ENCODE assay signal across 9 mouse cellular contexts in the genomic region with DNA sequence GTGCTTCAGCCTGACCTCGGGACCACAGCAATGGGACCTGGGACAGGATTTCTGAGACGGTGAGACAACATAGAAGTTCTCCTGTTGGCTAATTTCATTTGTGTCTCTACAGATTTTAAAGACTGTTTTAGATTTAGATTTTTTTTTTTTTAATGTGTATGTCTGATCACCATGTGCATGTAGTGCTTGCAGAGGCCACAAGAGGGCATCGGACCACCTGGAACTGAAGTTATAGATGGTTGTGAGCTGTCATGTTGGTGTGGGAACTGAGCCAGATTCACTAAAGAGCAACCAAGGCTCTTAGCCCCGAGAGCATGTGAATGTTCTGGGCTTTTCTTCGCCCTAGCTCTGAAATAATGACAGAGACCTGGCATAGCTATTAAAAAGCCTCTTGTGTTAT. TPM values are rescaled to one million over a fixed set of nuclear protein-coding genes. Genes with fewer than 3 reads are reported as not detected.
DNase-seq lines count a peak whose midpoint lies in the region; ATAC-seq and TF ChIP-seq lines count a peak whose summit lies in the region.
"Had no signal": no experiment of that assay in that cellular context is flagged by ENCODE, and none has a peak within 500 bp of the region (broad histone marks: within the 10 kb centered on the region; RNA-seq: fewer than 3 reads in every experiment).

No protein-coding gene starts in this region.

- ATAC-seq in limb, embryonic 14.5 days (ENCODE audit: low FRiP score, low read depth), result no peak

- H3K9me3 ChIP-seq in limb, embryonic 14.5 days (ENCODE audit: control insufficient read depth, low read length), result no peaks in the 10 kb centered on the region
- H3K9me3 ChIP-seq: embryonic facial prominence, embryonic 12.5 days had no signal

- no peak overlapping the region for H3K4me3 ChIP-seq in heart, adult 2 months
- no peak overlapping the region for H3K4me3 ChIP-seq in limb, embryonic 14.5 days (replicated peaks; ENCODE audit: low read length)
- H3K4me3 ChIP-seq: embryonic facial prominence, embryonic 12.5 days had no signal

- H3K79me2 ChIP-seq in heart, adult 2 months (replicated peaks; ENCODE audit: control insufficient read depth, insufficient read depth, low read length), result no peaks in the 10 kb centered on the region

- no peak for TF ChIP-seq POLR2A in heart, adult 2 months (IDR thresholded peaks at IDR 0.05; ENCODE audit: insufficient read depth, low read depth, low read length)
- no peak for TF ChIP-seq POLR2A in limb, embryonic 14.5 days (IDR thresholded peaks at IDR 0.05; ENCODE audit: borderline replicate concordance, extremely low read depth, insufficient read depth, insufficient read length)

- no peaks in the 10 kb centered on the region for H3K4me1 ChIP-seq in heart, adult 2 months (ENCODE audit: control insufficient read depth, insufficient read depth, low read length)
- H3K4me1 ChIP-seq in limb, embryonic 14.5 days (ENCODE audit: control insufficient read depth, insufficient read depth, low read length), result no peaks in the 10 kb centered on the region
- H3K4me1 ChIP-seq: embryonic facial prominence, embryonic 12.5 days had no signal

- peak; percentile 55 to 66 for DNase-seq in heart, adult 2 months
- DNase-seq in heart, adult 8-10 months (ENCODE audit: low spot score), result no peak
- peak; percentile 60 for DNase-seq in right cerebral cortex, postnatal 4 days
- DNase-seq in right cerebral cortex, adult 2 months (ENCODE audit: low spot score in 2 of 2), result no peak
- DNase-seq in brain, adult 2 months (ENCODE audit: low read depth, low spot score), result peak; percentile 65
- DNase-seq in limb, embryonic 14.5 days (ENCODE audit: low spot score), result peak; percentile 43
- DNase-seq in spleen, postnatal 14 days (ENCODE audit: low spot score in 2 of 2), result peak; percentile 50 to 68
- DNase-seq in Muller cell, postnatal 12 days (ENCODE audit: inconsistent ontology term), result no peak

- intact Hi-C loops in heart, adult 2 months (cut with DNase I), result loop anchor here (1.0 to 10.0 kb wide), 3 partner anchors 39 to 414 kb away; no protein-coding TSS in a partner anchor

- no peak for TF ChIP-seq EP300 in heart, adult 2 months (IDR thresholded peaks at IDR 0.05; ENCODE audit: insufficient read depth, low read depth, low read length)

- H3K36me3 ChIP-seq in heart, adult 2 months (ENCODE audit: control insufficient read depth, insufficient read depth, low read length), result no peaks in the 10 kb centered on the region
- no peaks in the 10 kb centered on the region for H3K36me3 ChIP-seq in limb, embryonic 14.5 days (ENCODE audit: control insufficient read depth, insufficient read depth, low read length)
- H3K36me3 ChIP-seq: embryonic facial prominence, embryonic 12.5 days had no signal

- 54% methylated on average over 5 of the region's 5 CpGs for WGBS in heart, adult 2 months
- WGBS in limb, embryonic 14.5 days, result 53% methylated on average over 5 of the region's 5 CpGs

- no peak overlapping the region for H3K27ac ChIP-seq in heart, adult 2 months
- no peak overlapping the region for H3K27ac ChIP-seq in limb, embryonic 14.5 days (replicated peaks; ENCODE audit: low read depth, low read length)
- H3K27ac ChIP-seq: embryonic facial prominence, embryonic 12.5 days had no signal

- peak; percentile 77 for TF ChIP-seq CTCF in heart, adult 2 months (IDR thresholded peaks at IDR 0.05)

- H3K27me3 ChIP-seq in heart, adult 2 months (ENCODE audit: control insufficient read depth, insufficient read depth, low read length), result no peaks in the 10 kb centered on the region
- H3K27me3 ChIP-seq in limb, embryonic 14.5 days (ENCODE audit: control insufficient read depth, insufficient read depth, low read length), result no peaks in the 10 kb centered on the region
- H3K27me3 ChIP-seq: embryonic facial prominence, embryonic 12.5 days had no signal

- H3K4me2 ChIP-seq in limb, embryonic 14.5 days (replicated peaks; ENCODE audit: low read depth, low read length, severe bottlenecking), result no peak overlapping the region
- H3K4me2 ChIP-seq: embryonic facial prominence, embryonic 12.5 days had no signal

- no peak overlapping the region for H3K9ac ChIP-seq in heart, adult 2 months (ENCODE audit: low read depth, low read length)
- no peak overlapping the region for H3K9ac ChIP-seq in limb, embryonic 14.5 days (ENCODE audit: low read depth, low read length, severe bottlenecking)
- H3K9ac ChIP-seq: embryonic facial prominence, embryonic 12.5 days had no signal

RNA-seq across cellular contexts. Expression of a gene that starts 8.1 kb away (rescaled TPM):
- 100 to 1,000 TPM in 1 of 2 experiments, 10 to 100 TPM in 1; 88.1 to 133 TPM for total RNA-seq in heart, adult 2 months (2021)
- polyA plus RNA-seq in heart, adult 2 months (2012; rRNA removed), result 30.3 and 77.8 TPM in 2 replicates
- 100 to 1,000 TPM in 1 of 4 experiments, 10 to 100 TPM in 3; 55.1 to 104 (median 84.0) TPM for total RNA-seq in heart, adult 8-10 months (2022)
- polyA plus RNA-seq in limb, embryonic 14.5 days (2012; rRNA removed), result 29.7 and 36.0 TPM in 2 replicates
- 20.6 and 27.4 TPM in 2 replicates for polyA plus RNA-seq in limb, embryonic 14.5 days (2014; fragmentation: Nextera tagmentation; extraction: Ambion mirVana)

RNA-seq across cellular contexts. Expression of a gene that starts 9.0 kb away (rescaled TPM):
- 10 to 100 TPM; 23.0 to 26.4 TPM for total RNA-seq in heart, adult 2 months (2021)
- polyA plus RNA-seq in heart, adult 2 months (2012; rRNA removed), result 53.2 and 58.4 TPM in 2 replicates
- total RNA-seq in heart, adult 8-10 months (2022), result 10 to 100 TPM; 22.6 to 26.6 (median 23.4) TPM
- 58.9 and 76.0 TPM in 2 replicates for polyA plus RNA-seq in limb, embryonic 14.5 days (2012; rRNA removed)
- 37.2 and 39.3 TPM in 2 replicates for polyA plus RNA-seq in limb, embryonic 14.5 days (2014; fragmentation: Nextera tagmentation; extraction: Ambion mirVana)

RNA-seq across cellular contexts. Expression of a gene that starts 19.4 kb away (rescaled TPM):
- 10 to 100 TPM; 15.6 to 21.0 TPM for total RNA-seq in heart, adult 2 months (2021)
- 9.7 and 16.5 TPM in 2 replicates for polyA plus RNA-seq in heart, adult 2 months (2012; rRNA removed)
- total RNA-seq in heart, adult 8-10 months (2022), result 10 to 100 TPM; 15.3 to 19.4 (median 18.2) TPM
- polyA plus RNA-seq in limb, embryonic 14.5 days (2012; rRNA removed), result 6.1 and 11.0 TPM in 2 replicates
- 7.5 and 16.3 TPM in 2 replicates for polyA plus RNA-seq in limb, embryonic 14.5 days (2014; fragmentation: Nextera tagmentation; extraction: Ambion mirVana)

RNA-seq across cellular contexts. Expression of a gene that starts 48.8 kb away (rescaled TPM):
- total RNA-seq in heart, adult 2 months (2021), result 100 to 1,000 TPM; 118 to 121 TPM
- polyA plus RNA-seq in heart, adult 2 months (2012; rRNA removed), result 98.1 and 101 TPM in 2 replicates
- total RNA-seq in heart, adult 8-10 months (2022), result 100 to 1,000 TPM; 120 to 152 (median 139) TPM
- 137 and 158 TPM in 2 replicates for polyA plus RNA-seq in limb, embryonic 14.5 days (2012; rRNA removed)
- 269 and 270 TPM in 2 replicates for polyA plus RNA-seq in limb, embryonic 14.5 days (2014; fragmentation: Nextera tagmentation; extraction: Ambion mirVana)

Comparison
In these comparisons a context has a peak if more than half of its experiments do, and no peak if none do; other contexts are left out.
1. DNase-seq: peak in heart, adult 2 months (2 of 2), right cerebral cortex, postnatal 4 days (single experiment), brain, adult 2 months (single experiment), limb, embryonic 14.5 days (single experiment) and spleen, postnatal 14 days (2 of 2); none in heart, adult 8-10 months (single experiment), right cerebral cortex, adult 2 months (0 of 2) and Muller cell, postnatal 12 days (single experiment).